Mouse (Mus musculus): ENCODE measurements around the gene Gtdc1.

DNA sequence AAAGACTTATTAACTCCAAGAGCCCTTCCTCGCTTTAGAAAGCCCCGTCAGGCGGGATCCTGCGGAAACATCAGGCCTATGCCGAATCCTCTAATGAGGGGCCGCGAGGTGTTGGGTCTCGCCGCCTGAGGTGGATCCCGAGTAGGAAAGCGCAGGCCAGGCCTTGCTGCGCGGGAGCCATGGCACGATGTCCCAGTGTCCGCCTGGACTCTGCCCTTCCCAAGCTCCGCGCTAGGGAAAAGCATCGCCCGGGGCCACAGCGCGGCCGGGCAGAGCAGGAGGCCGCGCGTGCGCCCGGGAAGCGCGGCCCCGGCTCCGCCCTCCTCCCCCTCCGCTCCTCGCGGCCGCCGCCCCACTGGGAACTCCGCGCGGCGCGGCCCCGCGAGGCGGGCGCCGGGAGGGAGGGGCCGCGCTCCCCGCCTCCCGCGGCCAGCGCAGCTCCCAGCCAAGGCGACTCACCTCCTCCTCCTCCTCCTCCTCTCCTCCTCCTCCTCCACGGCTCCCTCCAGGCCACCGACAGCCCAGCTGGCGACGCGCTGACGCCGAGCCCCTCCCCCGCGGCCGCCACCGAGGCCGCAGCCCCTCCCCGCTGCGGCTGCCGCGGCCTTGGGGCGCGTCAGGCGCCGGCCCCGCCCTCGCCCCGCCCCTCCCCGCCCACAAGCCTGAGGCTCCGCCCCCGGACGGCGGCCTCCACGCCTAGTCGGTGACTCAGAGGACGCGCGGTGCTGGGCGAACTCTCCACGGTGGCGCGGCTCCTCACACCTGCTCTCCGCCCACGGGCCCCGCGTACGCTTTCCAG, 575 bp downstream of the Gtdc1 start:
- TF ChIP-seq CTCF (IDR thresholded peaks at IDR 0.05; ENCODE audit: control insufficient read depth, insufficient read depth, insufficient replicate concordance, low read depth, low read length), result no peak
- peak; percentile 87 for TF ChIP-seq POLR2A (IDR thresholded peaks at IDR 0.05; ENCODE audit: control insufficient read depth, low read depth, low read length)

Data from testis, adult 2 months (tissue).